Mouse (Mus musculus) thymus, postnatal 0 days (tissue): ENCODE results near the gene Pogz. TPM values are rescaled to one million over a fixed set of nuclear protein-coding genes. Genes with fewer than 3 reads are reported as not detected.
"Not testable (repeated sequence)": the region's sequence is repeated elsewhere in the genome, so short reads cannot be mapped to it uniquely, and the experiment has no call there.

ENCODE experiments used
- DNase-seq: peaks from one replicate; pipeline ENCODE4 v3.0.0-alpha.2; 2015; ENCODE audit warnings: low spot score
- polyA plus RNA-seq: library from polyadenylated mRNA; unstranded; fragments of >200 nt; fragmentation: Nextera tagmentation; extraction: Ambion mirVana; gene quantifications from 2 replicates; pipeline ENCODE4 v1.2.1, GENCODE M21; 2015

Gene Pogz
- polyA plus RNA-seq, 1 experiment from 2014 or later = 12.3 TPM

DNA sequence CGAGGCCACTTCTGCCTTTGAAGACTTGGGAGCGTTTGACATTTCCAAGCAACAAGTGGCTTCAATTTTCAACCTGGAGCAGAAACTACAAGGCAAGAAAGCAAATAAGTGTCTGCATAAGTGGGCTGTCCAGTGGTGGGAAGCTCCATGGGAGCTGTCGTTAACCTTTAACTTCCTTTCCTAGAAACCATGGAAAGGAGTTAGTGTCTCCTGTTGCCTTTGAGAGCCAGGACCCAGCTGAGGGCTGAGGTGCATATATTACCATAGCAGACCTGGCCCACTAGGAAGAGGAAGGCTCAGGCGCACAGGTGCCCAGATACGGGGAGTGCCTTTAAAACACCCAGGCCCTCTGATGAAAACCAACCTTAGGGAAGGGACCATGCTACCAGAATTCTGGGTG lies 4.7 kb upstream of the Pogz start:
- no peak for DNase-seq

DNA sequence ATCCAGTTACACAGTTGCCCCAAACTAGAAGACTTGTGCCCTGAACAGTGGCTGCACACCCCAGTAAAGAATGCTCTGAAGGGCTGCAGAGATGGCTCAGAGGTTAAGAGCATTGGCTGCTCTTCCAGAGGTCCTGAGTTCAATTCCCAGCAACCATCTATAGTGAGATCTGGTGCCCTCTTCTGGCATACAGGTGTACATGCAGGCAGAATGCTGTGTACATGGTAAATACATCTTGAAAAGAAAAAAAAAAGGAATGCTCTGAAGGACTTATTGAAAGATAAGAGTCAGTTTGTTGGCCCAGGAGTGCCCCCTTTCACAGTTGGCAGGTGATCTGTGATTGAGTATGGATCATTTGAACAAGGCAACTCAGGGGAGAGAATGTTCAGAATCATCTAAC lies 4.0 kb upstream of the Pogz start:
- no peak for DNase-seq

DNA sequence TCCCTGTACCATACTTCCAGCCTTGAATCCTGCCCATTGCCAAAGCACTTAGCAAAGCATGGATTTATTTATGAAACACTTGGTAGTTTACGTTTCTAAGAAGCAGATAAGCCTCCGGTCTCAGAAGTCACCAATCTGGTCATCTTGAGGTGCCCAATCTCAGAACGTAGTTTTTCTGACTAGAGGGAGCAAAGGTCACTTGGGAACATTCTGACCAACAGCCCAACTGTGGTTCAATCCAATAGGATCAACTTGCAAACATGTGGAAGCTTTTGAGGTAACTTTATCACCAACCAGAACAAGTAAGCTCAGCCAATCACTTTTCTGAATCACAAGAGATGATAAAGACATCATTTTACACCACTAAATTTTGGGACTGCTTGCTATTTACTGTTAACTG lies 2.0 kb upstream of the Pogz start:
- DNase-seq = no peak

DNA sequence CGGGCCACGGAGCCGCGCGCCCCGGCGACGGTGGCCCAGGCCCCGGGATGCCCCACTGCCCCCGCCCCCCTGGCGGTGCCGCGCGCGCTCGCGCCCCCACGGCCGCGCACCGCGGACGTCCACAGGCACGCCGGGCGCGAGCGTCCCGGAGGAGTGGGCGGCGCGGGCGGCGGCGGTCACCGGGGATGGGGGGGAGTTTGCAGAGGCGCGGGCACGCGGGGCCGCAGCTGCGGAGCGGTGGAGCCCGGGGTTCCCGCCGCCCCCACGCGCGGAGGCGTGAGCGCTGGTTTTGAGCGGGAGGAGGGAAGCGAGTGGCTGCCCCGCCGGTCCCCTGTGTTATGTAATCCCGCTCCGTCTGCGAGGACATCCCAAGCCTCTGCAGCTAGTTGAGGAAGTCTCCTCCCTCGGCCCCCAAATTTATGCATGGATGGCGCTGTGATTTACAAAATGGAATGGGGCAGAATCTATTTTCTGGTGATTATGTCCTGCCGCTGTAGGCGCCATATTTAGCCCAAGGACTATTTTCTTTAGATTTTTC lies 661 bp downstream of the Pogz start:
- DNase-seq = peak; percentile 72

DNA sequence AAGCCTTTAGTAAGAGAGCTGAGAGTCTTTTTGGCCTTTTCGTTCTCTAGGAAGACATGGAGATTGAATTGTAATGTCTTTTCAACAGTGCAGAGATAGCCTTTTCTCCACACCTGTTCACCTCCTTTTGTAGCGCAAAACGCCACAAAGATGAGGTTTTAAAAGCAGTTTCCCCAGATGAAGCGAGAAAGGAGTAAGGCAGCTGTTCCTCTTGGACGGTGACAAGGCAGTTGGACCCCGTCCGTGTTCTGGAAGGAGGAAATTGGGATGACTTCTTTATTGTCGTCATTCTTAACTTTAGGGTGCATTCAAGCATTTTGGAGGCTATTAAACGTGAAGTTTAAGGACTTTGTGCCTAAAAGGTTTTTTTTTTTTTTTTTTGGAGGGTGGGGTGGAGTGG lies 1.3 kb downstream of the Pogz start:
- DNase-seq = no peak

DNA sequence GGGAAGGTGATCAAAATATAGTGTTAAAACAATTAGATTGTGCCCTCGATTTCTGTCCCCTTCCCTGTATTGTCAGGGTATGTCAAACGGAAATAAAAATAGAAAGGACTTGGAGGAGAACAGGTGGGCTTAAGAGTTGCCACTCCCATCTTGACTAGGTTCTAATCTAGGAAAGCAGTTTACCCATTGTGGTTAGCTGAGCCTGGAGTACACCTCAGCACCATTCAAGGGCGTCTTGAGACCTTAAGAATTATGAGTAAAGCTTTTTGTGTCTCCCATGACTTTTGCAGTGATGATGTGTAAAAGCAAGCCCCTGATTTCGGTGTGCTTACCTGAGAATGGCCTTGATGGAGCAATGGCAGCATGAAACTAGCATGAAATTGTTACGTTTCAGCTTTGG lies 1.7 kb downstream of the Pogz start:
- no peak for DNase-seq

DNA sequence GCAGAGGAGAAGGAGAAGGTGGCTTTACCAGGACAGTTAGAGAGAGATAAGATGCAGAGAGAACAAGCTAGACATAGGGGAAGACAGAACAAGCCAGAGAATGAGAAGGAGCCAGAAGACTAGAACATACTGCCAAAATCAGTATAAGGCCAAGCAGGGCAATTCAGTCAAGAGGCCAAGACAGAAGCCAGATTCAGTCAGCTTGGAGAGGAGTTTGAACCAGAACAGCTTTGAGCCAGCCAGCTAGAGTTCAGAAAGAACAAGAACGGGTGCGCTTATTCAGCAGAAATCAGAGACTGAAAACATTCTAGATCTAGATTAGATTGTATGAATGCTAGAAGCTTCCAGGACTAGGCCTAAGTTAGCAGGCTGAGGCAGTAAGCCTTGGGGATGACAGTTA lies 10.0 kb downstream of the Pogz start:
- DNase-seq = no peak

DNA sequence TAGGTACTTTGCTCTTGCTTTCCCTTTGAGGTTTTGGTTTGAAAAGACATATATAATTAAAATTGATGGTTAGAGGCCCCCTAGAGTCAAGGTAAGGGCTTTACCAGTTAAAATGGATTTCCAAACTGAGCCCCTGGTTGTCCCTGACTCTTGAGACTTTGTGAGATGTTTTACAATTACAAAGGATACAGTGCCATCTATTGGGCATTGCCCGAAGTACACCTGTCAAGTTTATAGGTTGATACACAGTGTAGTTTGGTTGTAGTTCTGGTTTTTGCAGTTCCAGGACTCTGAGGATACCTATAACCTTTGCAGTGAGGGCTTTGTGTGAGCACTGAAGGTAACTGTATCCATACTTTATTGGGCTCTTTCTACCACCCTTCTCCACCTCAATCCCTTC lies 12.0 kb downstream of the Pogz start:
- peak; percentile 87 for DNase-seq

DNA sequence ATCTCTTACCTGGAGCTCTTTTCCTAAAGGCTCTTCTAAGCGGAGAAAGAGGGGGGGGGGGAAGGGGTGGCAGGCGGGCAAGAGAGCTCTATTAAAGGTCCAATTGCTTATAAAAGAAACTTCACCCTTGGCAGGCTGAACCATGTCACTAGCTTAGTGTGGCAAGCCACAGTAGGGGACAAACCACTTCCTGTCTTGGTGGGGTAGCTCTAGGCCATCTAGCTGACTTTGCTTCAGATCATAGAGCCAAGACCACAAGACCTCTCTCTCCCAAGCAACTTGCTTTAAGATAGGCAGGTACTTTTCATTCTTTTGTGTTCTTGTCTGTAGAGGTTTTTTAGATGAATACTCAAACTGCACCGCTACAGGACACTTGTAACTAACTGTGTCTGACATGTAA lies 14.4 kb downstream of the Pogz start:
- peak; percentile 64 for DNase-seq

DNA sequence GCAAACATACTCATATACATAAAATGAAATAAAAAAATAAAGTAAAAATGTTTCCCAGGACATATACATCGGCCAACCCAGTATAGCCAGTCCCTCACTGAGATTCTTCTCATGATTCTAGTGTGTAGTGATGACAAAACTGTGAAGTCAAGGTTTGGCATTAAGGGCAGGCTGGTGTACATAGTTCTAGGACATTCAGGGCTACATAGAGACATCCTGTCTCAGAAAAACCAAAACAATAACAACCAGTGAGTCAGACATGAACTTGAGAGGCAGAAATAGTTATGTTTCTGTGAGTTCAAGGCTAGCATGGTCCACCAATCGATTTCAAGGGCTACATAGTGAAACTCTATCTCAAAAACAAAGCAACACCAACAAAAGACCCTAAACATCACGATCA lies 14.8 kb downstream of the Pogz start:
- no peak for DNase-seq

DNA sequence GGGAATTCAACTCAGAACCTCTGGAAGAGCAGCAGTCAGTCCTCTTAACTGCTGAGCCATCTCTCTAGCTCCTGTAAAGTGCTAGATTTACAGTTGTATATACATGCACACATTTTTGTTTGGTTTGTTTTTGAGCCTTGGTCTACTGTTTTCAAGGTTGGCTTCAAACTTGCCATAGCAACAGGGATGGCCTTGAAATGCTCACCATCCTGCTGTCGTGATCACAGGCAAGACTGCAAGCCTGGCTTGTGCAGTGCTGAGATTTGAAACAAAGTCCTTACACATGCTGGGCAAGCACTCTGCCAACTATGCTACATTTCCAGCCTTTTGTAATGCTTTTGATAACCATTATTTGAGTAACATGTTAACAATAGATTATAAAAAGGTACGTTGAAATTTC lies 22.1 kb downstream of the Pogz start:
- no peak for DNase-seq

DNA sequence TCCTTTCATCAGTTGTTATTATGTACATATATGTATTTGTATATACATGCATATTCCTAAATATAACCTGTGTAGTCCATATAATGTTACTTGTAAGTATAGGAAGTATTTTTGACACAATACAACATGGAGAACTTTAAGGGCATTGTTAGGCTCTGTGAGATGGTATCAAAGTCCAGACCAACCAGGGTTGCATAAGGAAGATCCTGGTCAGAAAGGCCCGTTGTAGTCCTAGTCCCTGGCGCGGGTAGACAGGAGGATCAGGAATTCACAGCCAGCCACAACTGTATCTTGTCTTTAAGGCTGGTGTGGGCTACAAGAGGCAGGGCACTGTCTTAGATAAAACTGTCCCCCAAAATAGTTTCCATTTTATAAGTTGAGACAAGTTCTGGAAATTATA lies 31.6 kb downstream of the Pogz start:
- no peak for DNase-seq

DNA sequence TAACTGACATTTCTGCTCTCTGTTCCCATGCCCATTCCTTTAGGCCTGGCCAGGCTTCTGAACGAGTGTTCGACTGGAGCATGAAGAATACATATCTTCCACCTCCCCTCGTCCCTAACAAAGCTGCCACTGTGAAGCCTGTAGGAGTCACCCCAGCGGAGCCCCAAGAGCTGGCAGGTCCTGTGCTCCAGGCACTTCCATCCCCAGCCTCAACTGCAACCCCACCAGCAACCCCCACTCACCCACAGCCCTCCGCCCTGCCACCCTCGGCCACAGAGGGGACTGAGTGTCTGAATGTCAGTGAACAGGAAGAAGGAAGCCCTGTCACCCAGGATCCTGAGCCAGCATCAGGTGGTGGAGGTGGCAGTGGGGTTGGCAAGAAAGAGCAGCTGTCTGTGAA lies 41.3 kb downstream of the Pogz start:
- no peak for DNase-seq

DNA sequence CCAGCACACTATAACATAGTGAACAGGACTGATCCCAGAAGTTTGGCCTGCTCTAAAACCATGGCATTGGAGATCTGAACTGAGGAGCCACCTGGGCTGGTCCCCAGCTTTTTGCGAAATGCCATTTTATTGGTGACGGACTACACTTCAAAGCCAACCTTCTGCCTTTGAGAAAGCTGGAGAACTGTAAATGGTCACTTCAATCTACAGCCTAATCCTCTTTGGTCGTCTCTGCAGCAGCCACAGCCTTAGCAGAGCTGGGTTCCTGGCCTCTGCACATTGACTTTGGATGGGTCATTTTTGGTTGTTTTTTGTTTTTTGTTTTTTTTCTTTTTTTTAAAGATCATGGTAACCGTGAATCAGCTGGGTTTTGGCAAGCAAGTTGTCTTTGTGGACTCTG lies 44.5 kb downstream of the Pogz start:
- no peak for DNase-seq

DNA sequence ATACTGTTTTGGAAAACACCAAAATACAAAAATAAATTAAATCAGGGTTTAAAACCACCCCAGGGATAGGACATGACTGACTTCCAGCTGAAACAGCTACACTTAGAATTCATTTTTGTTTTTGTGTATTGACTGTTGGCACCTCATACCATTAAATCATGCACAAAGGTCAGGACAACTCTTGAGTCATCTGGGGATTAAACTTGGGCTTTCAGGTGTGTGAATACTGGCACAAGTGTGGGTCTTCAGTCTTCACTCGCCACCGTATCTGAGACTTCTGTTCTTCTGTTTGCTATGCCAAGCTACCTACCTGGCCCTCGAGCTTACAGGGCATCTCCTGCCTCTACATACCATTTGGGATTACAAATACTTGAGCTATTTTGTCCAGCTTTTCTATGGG lies 45.2 kb downstream of the Pogz start:
- DNase-seq = no peak

DNA sequence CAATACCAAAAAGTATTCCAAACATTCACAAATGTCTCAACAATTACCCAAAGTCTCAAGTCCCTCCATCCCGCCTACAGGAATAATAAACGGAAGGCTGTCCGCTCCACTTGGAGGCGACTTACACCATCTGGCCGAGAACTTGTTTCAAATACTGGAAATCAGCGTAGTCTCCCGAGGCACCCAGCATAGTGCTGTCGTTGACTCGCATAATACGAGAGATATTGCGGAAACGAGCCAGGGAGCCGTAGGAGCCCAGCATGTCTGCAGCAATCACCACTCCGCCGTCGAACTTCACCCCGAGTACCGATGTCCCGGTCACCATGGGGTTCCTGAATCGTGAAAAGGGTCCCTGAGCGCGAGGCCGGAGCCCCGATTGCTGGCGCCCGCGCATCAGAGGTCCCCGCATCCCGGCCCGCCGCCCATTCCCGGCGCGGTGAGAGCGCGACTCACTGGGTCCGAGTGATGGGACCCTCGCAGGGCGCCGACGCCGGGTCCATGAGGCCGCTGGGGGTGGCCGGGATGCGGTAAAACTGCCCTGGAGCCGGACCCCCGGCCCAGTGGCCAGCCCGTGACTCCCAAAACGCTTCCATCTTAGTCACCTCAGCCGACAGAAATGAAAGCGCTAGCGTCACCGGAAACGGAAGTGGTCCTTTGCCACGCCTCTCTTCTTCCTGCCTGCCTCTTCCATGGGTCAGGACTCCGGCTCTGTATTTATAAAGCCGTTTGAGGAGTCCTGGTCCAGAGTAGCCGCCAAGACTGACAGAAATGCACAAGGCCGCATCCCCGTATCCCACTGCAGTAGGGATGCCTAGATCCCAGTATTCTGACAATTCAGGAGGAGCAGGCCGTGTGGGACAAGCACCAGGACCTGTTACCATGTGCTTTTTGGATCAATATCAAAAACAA lies 49.2 kb downstream of the Pogz start, which contains the start of gene Psmb4:
TSS of gene Psmb4 (minus strand) at position 646 of the 909 bp plus-strand sequence.
- peak; percentile 88 for DNase-seq

DNA sequence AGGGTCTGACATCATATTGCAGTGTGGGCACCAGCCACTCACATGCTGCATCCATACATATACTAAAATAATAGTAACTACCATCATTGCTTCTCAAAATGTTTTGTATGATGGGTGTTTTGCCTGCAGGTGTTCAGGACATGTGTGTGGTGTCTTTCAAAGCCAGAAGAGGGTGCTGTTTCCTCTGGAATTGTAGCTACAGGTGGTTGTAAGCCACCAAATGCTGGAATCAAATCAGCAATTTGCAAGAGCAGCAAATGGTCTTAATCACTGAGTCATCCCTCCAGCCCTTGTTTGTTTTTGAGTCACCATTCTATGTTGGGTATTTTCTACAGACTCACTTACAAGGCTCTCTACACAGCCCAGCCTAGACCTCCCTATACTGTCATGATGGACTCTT lies 51.2 kb downstream of the Pogz start:
- DNase-seq = peak; percentile 53

DNA sequence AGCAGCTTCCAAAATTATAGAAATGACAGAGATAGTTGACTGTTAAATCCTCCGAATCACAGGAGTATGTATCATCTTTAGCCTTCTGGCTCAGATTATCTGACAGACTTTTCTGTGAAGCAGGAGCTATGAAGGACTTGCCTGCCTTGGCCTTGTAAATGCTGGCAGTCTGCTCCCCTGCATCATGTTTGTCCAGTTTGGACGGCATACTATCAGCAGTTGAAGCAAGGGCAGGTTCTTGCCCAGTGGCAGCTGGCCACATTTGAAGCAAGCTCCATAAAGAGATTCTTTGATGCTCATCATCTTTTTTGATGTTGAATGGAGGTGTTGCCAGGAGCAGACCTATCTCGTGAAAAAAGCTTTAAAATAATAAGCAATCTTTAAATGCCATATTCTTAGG lies 56.7 kb downstream of the Pogz start:
- DNase-seq = no peak

DNA sequence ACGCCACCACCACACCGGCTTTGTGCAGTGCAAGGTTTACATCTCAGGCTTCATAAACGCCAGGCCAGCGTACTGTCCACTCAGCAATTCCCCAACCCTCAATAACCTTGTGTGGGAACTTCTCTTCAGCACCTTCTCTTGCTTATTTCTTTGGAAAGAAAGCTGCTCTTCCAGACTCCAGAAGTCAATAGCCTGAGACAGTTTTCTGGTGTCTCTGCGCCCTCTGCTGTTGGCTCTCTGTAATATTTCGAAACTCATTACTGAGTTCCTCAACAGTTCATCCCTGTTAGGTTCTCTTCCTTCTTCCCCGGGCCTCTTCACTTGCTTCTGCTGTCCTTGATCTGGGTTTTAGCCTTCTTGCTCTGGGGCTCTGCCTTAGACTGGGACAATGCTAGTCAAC lies 65.4 kb downstream of the Pogz start:
- DNase-seq = peak; percentile 46

DNA sequence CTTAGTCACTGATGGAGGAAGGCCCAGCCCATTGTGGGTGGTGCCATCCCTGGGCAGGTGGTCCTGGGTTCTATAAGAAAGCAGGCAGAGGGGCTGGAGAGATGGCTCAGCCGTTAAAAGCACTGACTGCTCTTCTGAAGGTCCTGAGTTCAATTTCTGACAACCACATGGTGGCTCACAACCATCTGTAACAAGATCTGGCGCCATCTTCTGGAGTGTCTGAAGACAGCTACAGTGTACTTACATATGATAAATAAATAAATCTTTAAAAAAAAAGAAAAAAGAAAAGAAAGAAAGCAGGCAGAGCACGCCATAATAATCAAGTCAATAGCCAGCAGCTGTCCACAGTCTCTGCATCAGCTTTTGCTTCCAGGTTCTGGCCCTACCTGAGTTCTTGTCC lies 67.4 kb downstream of the Pogz start:
- not testable (repeated sequence) for DNase-seq

DNA sequence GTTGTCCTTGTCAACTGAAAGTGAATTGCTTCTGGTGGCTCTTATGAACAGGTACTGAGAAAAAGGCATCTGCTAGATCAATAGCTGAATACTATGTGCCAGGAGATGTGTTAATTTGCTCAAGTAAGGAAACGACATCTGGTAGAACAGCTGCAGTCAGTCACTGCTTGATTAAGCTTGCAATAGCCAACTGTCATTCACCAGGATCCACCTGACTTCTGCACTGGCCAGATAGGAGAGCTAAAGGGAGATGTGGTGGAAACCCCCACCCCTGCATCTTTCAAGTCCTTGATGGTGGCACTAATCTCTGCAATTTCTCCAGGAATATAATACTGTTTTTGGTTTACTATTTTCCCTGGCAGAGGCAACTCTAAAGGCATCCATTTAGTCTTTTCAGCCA lies 69.1 kb downstream of the Pogz start:
- DNase-seq = no peak

DNA sequence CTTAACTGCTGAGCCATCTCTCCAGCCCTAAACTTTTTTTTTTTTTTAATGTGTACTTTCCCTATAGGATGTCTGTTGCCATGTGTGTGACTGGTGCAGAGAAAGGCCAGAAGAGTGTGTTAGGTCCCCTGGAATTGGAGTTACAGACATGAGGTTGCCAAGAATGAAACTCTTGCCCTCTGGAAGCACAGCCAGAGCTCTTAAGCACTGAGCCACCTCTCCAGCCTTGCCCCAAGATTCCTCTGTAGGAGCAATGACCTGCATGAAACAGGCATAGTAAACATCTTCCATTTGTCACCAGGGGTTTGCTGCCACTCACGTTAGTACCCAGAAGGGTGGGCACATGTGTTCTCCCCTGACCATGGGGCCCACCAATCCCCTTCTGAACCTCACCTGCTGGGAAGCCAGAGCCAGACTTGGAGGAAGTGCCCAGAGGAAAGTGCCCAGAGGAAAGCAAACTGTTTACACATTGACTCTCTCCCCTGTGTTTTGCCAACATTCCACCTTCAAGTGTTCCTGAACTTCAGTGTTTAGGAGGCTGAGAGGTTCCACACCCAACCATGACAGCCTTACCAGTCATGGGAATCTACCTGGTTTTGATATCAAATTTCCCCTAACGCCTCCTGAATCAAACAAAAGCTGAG lies 73.8 kb downstream of the Pogz start:
- DNase-seq = no peak

DNA sequence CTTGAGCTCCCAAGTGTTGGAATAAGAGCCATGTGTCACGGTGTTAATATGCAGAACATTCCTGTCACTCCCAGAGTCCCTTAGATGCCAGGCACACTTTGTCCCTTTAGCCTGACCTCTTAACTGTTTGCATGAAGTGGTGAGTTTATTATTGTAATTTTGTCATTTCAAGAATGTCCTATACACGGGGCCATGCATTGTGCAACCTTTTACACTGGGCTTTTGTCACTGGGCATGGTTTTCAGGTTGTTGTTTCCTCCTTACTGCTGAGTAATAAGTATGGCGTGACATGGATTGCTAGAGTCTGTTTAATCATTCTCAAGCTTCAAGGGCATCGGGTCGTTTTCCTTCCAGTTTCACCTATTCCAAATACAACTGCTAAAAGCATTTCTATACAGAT lies 76.4 kb downstream of the Pogz start:
- DNase-seq = no peak
